Mouse (Mus musculus) layer of hippocampus, postnatal 25 days (tissue): ENCODE data around the gene Macrod2. TPM values are rescaled to one million over a fixed set of nuclear protein-coding genes. Genes with fewer than 3 reads are reported as not detected.
A peak's percentile ranks its signal among the peaks of the same experiment; 100 is the strongest.

ENCODE experiments used
- DNase-seq, 2 experiments: peaks; one replicate each; pipeline ENCODE4 v3.0.0; 2022; ENCODE audit warnings: mixed read lengths in 2 of 2, low spot score in 1 of 2; ENCODE audit errors: extremely low spot score in 1 of 2
- total RNA-seq, 2 experiments: library from RNA; stranded (reverse); gene quantifications; 2 replicates each; pipeline ENCODE4 v1.2.3; 2021

The Macrod2 gene
- total RNA-seq, 2 experiments from 2014 or later, result 47.1 to 47.2 TPM

- no peak for DNase-seq
Observed at GRCm38 (mm10) chr2:140561426-140561825, 166.3 kb downstream of the Macrod2 start.

- no peak for DNase-seq
Observed at GRCm38 (mm10) chr2:140570874-140571273, 175.8 kb downstream of the Macrod2 start.

DNA sequence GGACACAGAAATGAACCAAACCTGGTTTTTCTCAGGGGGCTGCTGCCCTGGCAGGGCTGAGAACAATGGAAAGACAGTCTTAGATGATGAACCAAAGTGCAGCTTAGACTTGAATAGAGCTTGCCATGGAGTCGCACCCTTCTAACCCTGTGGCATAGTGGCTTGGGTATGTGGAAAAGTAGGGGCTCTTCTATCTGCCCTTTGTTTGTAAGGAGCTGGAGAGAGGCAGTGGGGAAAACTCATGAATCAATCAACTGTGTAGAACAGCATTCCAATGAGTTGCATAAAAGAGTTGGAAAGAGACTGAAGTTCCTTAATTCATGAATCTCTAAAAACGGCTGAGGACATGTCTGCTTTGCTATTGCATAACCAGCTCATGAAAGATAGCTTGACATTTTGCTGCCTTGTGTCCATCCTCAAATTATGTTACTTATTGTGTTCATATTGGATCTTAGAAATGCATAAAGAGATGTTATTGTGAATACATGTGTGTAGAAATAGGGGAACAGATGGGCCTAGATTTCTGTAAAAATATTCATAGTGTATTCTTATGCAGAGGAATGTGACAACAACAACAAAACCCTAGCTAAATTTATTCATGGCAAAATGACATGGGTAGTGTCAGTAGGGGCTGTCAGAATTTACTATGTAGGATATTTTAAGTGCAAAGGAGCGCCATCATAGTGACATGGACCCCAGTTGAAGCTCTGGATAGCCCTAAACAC lies 197.6 kb downstream of the Macrod2 start:
- no peak for DNase-seq

DNA sequence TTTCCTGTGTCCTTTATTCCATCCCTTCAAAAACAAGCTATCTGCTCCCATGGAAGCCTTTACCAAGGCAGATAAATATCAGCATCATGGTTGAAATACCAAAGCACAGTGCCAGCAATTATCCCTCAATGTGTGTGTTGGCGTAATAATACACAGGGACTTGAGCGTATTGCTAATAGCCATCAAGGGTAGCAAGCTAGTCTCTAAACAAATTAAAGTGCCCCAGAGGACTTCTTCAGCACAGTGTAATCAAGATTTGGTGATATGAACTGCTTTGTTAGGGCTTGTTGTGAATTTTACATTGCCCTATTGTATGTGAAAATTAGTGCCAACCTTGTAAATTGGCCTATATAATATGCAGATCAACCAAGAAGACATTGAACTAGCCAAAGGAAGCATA lies 201.8 kb downstream of the Macrod2 start:
- no peak for DNase-seq

DNA sequence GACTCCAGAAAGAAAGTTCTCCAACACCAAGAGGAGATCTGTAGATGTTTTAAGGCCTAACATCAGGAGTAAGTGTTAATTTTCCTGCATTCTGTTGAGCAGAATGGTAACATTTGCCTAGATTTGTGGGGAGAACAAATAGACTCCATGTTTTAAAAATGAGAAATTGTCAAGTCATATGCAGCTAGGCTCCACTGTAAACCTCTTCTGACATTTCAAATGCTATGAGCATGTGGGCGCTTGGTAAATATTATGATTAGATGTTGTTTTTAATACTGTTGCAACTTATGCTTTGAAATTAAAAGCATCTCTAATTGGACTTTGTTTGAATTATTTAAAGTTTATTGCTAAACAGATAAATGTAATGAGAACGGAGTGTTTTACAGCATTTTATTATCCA lies 220.3 kb downstream of the Macrod2 start:
- no peak for DNase-seq

DNA sequence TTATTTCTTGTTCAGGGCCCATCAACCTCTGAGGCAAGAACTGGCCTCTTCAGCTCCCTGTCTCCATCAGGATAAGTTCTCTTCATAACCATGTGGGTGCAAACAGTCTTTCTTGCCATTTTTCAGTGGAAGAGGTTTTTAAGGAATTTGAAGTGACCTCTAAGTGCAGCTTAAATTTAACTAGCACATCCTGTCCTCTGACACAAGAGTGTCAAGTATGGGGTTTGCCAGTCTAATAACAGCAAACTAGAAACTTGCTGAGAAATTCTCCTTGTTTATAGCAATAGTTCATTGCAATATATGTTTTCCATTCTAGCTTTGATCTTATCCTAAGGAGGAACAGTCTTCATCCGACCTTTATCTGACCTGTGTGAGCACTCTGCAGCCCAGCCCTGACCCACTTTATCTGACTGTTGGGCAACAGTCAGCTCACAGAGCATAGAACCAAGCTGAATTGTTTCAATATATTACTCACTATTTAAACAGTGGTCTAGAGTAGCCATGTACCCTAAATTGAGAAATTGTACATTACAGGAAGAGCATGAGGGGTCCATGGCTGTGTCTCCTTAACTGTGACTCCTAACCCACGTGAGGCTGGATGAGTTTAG lies 226.7 kb downstream of the Macrod2 start:
- DNase-seq, result no peak

DNA sequence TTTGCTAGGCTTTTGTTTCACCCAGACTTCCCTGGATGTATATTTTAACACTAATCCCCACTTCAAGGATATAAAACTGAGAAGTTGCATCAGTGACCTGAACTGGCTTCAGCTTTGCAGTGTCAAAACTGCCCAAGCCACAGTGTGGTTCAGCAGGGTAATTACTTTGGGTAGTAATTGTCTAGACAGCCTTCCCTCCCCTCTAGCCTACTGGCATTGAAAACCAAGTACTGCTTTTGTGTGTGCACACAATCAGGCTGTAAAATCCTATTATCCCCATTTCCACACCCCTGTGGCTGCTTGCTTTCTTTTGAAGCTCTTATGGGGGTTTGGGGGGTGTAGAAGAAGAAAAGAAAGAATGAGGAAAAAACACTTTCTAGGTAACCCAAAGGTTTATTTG lies 258.4 kb downstream of the Macrod2 start:
- DNase-seq, result no peak

- DNase-seq, result no peak
Observed at GRCm38 (mm10) chr2:140653978-140654377, 258.9 kb downstream of the Macrod2 start.

- no peak for DNase-seq
Observed at GRCm38 (mm10) chr2:140662673-140663072, 267.6 kb downstream of the Macrod2 start.

GRCm38 (mm10) chr2:140664381-140664780 lies 269.3 kb downstream of the Macrod2 start:
- no peak for DNase-seq

DNA sequence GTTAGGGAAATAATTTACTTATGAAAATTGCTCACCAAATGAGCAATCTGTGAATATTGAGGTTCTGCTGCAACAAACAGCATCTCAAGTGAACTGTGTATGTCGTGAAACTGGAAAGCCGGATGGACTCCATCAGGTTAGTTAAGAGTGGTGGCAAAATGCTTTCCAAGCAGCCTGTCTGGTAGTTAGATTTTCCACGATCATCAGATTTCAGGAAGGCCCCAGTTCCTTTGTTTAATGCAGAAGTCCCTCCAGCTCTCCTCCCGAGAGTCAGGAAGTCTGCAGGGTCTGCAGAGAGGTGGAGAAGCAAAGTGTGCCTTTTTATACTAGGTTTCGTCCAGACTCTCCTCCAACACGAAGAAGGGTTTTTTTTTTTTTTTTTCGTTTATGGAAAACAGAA lies 271.7 kb downstream of the Macrod2 start:
- no peak for DNase-seq

GRCm38 (mm10) chr2:140667261-140668047 lies 272.3 kb downstream of the Macrod2 start:
- no peak for DNase-seq

DNA sequence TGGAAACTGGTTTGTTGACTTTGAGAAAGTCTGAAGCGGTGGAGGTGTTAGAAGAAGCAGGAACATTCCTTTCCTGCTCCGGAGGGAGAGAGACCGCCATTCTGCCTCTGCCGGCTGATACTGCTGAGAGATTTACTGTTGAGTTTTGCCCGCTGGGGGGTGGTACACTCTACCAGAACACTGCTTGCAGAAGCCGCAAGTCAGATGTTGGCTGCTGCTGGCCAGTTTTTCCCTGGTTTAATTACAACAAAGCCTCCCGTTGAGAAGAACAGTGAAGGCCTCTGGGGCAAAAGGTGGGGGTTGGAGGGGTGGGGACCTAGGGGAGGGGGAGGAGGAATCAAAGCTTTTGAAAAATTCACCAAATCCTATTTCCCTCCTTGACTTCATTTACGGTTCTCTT lies 273.2 kb downstream of the Macrod2 start:
- DNase-seq, result peak; percentile 49 to 65

- no peak for DNase-seq
Observed at GRCm38 (mm10) chr2:140669081-140669480, 274.0 kb downstream of the Macrod2 start.

DNA sequence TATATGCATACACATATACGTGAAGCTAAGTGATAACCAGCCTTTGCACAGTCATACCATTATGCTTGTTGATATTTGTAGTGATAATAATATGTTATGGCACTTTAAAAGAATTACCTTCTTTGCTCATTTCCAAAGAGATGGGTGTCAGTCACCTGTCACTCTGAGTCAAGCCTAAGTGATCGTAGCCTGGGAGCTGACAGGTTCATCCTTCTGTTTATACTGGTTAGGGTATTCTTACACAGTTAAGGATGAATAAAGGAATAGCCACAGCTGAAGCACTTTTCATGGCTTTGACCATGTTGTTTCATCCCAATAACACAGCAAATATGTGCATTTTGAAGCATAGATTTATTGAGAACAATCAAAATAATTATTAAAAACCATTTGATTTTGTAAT lies 274.7 kb downstream of the Macrod2 start:
- no peak for DNase-seq

GRCm38 (mm10) chr2:140670457-140670856 lies 275.3 kb downstream of the Macrod2 start:
- peak; percentile 37 to 56 for DNase-seq

DNA sequence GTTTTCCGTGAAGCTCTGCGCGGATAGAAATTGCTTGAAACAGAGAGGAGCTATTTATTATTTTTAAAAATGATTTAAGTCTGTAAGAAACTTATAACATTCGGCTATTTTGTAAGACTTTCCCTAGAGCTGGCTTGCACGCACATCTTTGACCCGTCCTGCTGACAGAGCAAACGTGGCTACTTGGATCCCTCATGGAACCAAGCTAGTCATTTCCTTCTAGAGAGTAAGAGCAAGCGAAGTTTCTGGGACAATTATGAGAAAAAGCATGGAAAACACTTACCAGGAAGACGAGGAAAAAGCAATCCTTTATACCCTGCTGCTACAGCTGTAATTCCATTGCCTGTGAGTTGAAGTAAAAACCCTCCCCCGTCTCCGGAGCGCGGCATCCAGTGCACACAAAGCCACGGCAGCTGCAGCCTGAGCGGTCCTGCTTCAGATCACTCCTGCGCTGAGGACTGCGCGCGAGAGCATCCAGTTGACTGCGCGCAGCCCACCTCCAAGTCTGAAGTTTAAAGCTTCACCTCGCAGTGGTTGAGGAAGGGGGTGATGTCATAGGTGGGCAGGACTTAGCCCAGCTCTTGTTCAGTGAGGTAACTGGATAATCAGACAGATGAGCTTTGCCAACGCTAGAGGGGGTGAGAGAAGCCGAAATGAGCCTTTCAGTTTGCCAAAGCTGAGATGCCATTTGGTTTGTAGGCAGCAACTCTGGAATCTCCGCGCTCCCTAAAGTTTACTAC lies 276.0 kb downstream of the Macrod2 start, which contains the start of gene Flrt3:
TSS of gene Flrt3 (minus strand) at position 507 of the 740 bp plus-strand sequence.
- peak; percentile 70 to 72 for DNase-seq

DNA sequence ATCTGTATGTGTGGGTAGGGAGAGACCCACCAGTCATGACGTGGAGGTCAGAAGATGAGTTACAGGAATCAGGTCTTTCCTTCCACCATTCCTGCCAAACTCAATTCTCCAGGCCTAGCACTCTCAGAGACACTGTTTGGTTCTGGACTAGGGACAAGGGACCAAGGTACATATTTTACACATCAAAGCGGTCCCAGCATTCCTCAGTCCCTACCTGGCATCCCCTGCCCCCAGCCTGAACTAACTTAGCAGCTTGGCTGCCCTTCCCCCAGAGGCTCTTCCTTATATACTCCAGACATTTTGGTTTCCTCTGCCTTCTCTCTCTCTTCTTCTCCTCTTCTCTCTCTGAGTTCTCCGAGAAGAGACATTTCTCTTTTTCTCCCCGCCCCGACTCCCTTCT lies 278.4 kb downstream of the Macrod2 start:
- DNase-seq, result no peak

GRCm38 (mm10) chr2:140676728-140677127 lies 281.6 kb downstream of the Macrod2 start:
- no peak for DNase-seq

DNA sequence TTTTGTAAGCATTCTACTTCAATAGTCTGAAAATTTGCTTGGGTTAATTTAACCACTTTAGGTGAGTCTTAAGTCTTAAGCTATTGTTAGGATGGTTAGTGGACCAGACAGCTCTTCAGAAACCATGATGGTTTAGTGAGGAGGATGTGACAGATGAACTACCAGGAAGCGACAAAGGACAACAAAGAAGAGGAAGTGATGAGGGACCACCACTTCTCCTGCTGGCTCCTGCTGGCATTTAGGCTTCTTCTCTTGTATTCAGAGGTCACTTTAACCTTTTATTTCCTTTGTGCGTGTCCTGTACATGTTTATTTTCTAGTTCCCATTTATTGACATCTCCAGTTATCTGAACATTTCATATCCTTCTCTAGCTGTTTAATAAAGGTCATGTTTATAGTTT lies 295.8 kb downstream of the Macrod2 start:
- DNase-seq, result no peak

GRCm38 (mm10) chr2:140691403-140691802 lies 296.3 kb downstream of the Macrod2 start:
- DNase-seq, result no peak
